Mouse (Mus musculus): ENCODE results near the gene Cct3.

GRCm38 (mm10) chr3:88334902-88335435 is 38.1 kb downstream of the Cct3 start:
- TF ChIP-seq POLR2A (IDR thresholded peaks at IDR 0.05; ENCODE audit: borderline replicate concordance, control insufficient read depth, low read depth, low read length) (no peak), CTCF (IDR thresholded peaks at IDR 0.05; ENCODE audit: control insufficient read depth, insufficient read depth, low read length) (no peak)

Measured in bone marrow, adult 2 months (tissue).